Mouse (Mus musculus) MEL (cell line): ENCODE results near the gene Egfem1. TPM values are rescaled to one million over a fixed set of nuclear protein-coding genes. Genes with fewer than 3 reads are reported as not detected.

Experiments used
- DNase-seq: peaks from one replicate; pipeline ENCODE4 v3.0.0; 2011; ENCODE audit warnings: low read depth, low spot score
- H3K27ac ChIP-seq: 2 replicates; pipeline ENCODE4 v1.5.1; 2012; ENCODE audit warnings: low read depth, mild to moderate bottlenecking, control low read depth, low read length, moderate library complexity; ENCODE audit not compliant: control insufficient read depth
- H3K27me3 ChIP-seq, 2 experiments: fragments of 150-350 bp in 1 of 2; sonication (generic) in 1 of 2; 2 replicates each; pipeline ENCODE4 v1.6.1; 2012; ENCODE audit warnings: low read length in 2 of 2, mild to moderate bottlenecking in 2 of 2, improper control_type of control experiment in 1 of 2, moderate library complexity in 1 of 2; ENCODE audit not compliant: insufficient read depth in 2 of 2, control insufficient read depth in 1 of 2
- H3K36me3 ChIP-seq, 2 experiments: 2 replicates each; pipeline ENCODE4 v1.6.1; 2012 to 2014; ENCODE audit warnings: low read length in 2 of 2, improper control_type of control experiment in 1 of 2, inconsistent platforms in 1 of 2, mild to moderate bottlenecking in 1 of 2; ENCODE audit not compliant: insufficient read depth in 2 of 2, control insufficient read depth in 1 of 2
- H3K4me1 ChIP-seq, 2 experiments: fragments of 150-350 bp in 1 of 2; sonication (generic) in 1 of 2; 2 replicates each; pipeline ENCODE4 v1.6.1; 2012; ENCODE audit warnings: low read length in 2 of 2, improper control_type of control experiment in 1 of 2, mild to moderate bottlenecking in 1 of 2; ENCODE audit not compliant: insufficient read depth in 2 of 2, control insufficient read depth in 1 of 2
- H3K4me3 ChIP-seq, 2 experiments: fragments of 150-350 bp in 1 of 2; sonication (generic) in 1 of 2; 2 replicates each; pipeline ENCODE4 v1.5.1; 2012; ENCODE audit warnings: low read depth in 2 of 2, low read length in 2 of 2, mild to moderate bottlenecking in 2 of 2, moderate library complexity in 2 of 2, control low read depth in 1 of 2, improper control_type of control experiment in 1 of 2; ENCODE audit not compliant: control insufficient read depth in 1 of 2, insufficient read depth in 1 of 2
- H3K79me2 ChIP-seq: 2 replicates; pipeline ENCODE4 v1.6.1; 2012; ENCODE audit warnings: mild to moderate bottlenecking, low read length, moderate library complexity; ENCODE audit not compliant: control insufficient read depth, poor library complexity, insufficient read depth
- H3K9ac ChIP-seq: 2 replicates; pipeline ENCODE4 v1.6.1; 2012; ENCODE audit warnings: low read depth, mild to moderate bottlenecking, control low read depth, low read length, moderate library complexity; ENCODE audit not compliant: control insufficient read depth, poor library complexity, severe bottlenecking
- H3K9me3 ChIP-seq: fragments of 150-350 bp; sonication (generic); replicated peaks from 2 replicates; pipeline ENCODE4 v1.6.1; 2012; ENCODE audit warnings: mild to moderate bottlenecking, low read length, improper control_type of control experiment, moderate library complexity; ENCODE audit not compliant: insufficient read depth
- BHLHE40 ChIP-seq: IDR thresholded peaks from 2 replicates; pipeline ENCODE4 v1.6.1; 2012; ENCODE audit warnings: low read depth, mild to moderate bottlenecking, inconsistent platforms, low read length, improper control_type of control experiment, borderline replicate concordance
- CHD1 ChIP-seq: IDR thresholded peaks from 2 replicates; pipeline ENCODE4 v1.6.1; 2012; ENCODE audit warnings: low read depth, mild to moderate bottlenecking, inconsistent platforms, low read length, improper control_type of control experiment
- CTCF ChIP-seq, 3 experiments: IDR thresholded peaks in 2 of 3; conservative IDR thresholded peaks in 1 of 3; 2 replicates each; pipeline ENCODE4 v1.5.1; 2011 to 2012; ENCODE audit warnings: low read length in 3 of 3, low read depth in 2 of 3, mild to moderate bottlenecking in 2 of 3, improper control_type of control experiment in 1 of 3, inconsistent platforms in 1 of 3, mixed read lengths in 1 of 3, moderate library complexity in 1 of 3; ENCODE audit not compliant: control insufficient read depth in 1 of 3, insufficient read depth in 1 of 3, poor library complexity in 1 of 3, severe bottlenecking in 1 of 3
- E2F4 ChIP-seq: IDR thresholded peaks from 2 replicates; pipeline ENCODE4 v1.6.1; 2011; ENCODE audit warnings: low read depth, low read length, improper control_type of control experiment, borderline replicate concordance
- ELF1 ChIP-seq: IDR thresholded peaks from 2 replicates; pipeline ENCODE4 v1.6.1; 2014; ENCODE audit warnings: low read depth, mild to moderate bottlenecking, inconsistent platforms, low read length, improper control_type of control experiment, moderate library complexity
- EP300 ChIP-seq, 2 experiments: IDR thresholded peaks; 2 replicates each; pipeline ENCODE4 v1.6.1; 2011; ENCODE audit warnings: improper control_type of control experiment in 2 of 2, low read length in 2 of 2, low read depth in 1 of 2, mild to moderate bottlenecking in 1 of 2
- GABPA ChIP-seq: IDR thresholded peaks from 2 replicates; pipeline ENCODE4 v1.6.1; 2012; ENCODE audit warnings: low read depth, mild to moderate bottlenecking, inconsistent platforms, low read length, improper control_type of control experiment, moderate library complexity
- MAX ChIP-seq: IDR thresholded peaks from 2 replicates; pipeline ENCODE4 v1.6.1; 2011; ENCODE audit warnings: low read length, improper control_type of control experiment
- MEF2A ChIP-seq: IDR thresholded peaks from 2 replicates; pipeline ENCODE4 v1.6.1; 2014; ENCODE audit warnings: low read depth, mild to moderate bottlenecking, inconsistent platforms, low read length, improper control_type of control experiment; ENCODE audit not compliant: poor library complexity, insufficient replicate concordance, severe bottlenecking; ENCODE audit errors: extremely low read depth
- MYB ChIP-seq: IDR thresholded peaks from 2 replicates; pipeline ENCODE4 v1.6.1; 2011; ENCODE audit warnings: mild to moderate bottlenecking, low read depth, low read length, improper control_type of control experiment
- NELFE ChIP-seq: IDR thresholded peaks from 2 replicates; pipeline ENCODE4 v1.6.1; 2011; ENCODE audit warnings: low read depth, low read length, improper control_type of control experiment
- RAD21 ChIP-seq: IDR thresholded peaks from 2 replicates; pipeline ENCODE4 v1.6.1; 2011; ENCODE audit warnings: mild to moderate bottlenecking, low read depth, low read length, improper control_type of control experiment
- TCF12 ChIP-seq: IDR thresholded peaks from 2 replicates; pipeline ENCODE4 v1.6.1; 2014; ENCODE audit warnings: low read depth, mild to moderate bottlenecking, inconsistent platforms, low read length, improper control_type of control experiment, moderate library complexity
- USF2 ChIP-seq, 2 experiments: IDR thresholded peaks; 2 replicates each; pipeline ENCODE4 v1.6.1; 2011 to 2012; ENCODE audit warnings: improper control_type of control experiment in 2 of 2, low read length in 2 of 2, borderline replicate concordance in 1 of 2, inconsistent platforms in 1 of 2, low read depth in 1 of 2, mild to moderate bottlenecking in 1 of 2; ENCODE audit not compliant: insufficient read depth in 1 of 2
- ZMIZ1 ChIP-seq: IDR thresholded peaks from 2 replicates; pipeline ENCODE4 v1.6.1; 2012; ENCODE audit warnings: low read depth, mild to moderate bottlenecking, inconsistent platforms, low read length, improper control_type of control experiment, moderate library complexity
- ZNF384 ChIP-seq: IDR thresholded peaks from 2 replicates; pipeline ENCODE4 v1.6.1; 2012; ENCODE audit warnings: low read depth, mild to moderate bottlenecking, inconsistent platforms, low read length, improper control_type of control experiment
- polyA plus RNA-seq, 2 experiments: library from polyadenylated mRNA; stranded (reverse) in 1 of 2; unstranded in 1 of 2; fragments of >175 nt in 1 of 2; fragments of >200 nt in 1 of 2; gene quantifications; 2 replicates each; pipeline versions ENCODE4 v1.2.1 to v1.2.4; 2012; ENCODE audit warnings: low replicate concordance in 2 of 2, low read depth in 1 of 2; ENCODE audit not compliant: insufficient read length in 2 of 2, insufficient read depth in 1 of 2, missing spikeins in 1 of 2
- total RNA-seq: library from RNA; depleted of rRNA; stranded (reverse); fragments of 300-350 nt; gene quantifications from 2 replicates; pipeline ENCODE4 v1.2.3, GENCODE M21; 2012; rRNA removed

Egfem1 gene
- not detected in 2 replicates for total RNA-seq
- not detected for polyA plus RNA-seq

DNA sequence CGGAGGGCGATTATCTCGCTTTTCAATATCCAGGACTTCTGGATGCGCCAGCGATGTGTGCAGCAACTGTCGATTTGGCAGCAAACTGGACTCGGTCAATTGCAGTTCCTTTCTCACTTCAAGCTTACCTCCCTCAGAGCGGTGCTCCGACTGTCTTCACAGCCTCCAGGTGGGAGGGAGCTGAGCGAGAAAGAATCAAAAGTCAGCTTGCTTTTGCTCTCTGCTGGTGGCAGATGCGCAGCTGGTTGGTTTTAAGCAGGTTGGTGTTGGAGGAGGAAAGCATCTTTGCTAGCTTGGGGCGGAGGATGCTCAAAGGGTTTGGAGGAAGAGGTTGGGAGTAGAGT is at the start of gene Egfem1:
Gene Egfem1 (plus strand): TSS at position 72 of the 344 bp plus-strand sequence.
- Histone ChIP-seq H3K79me2 (no peaks in the 10 kb centered on the region), H3K4me3 (no peak within 1 kb of the TSS), H3K4me1 (no peaks in the 10 kb centered on the region), H3K36me3 (no peaks in the 10 kb centered on the region), H3K9ac (no peak within 1 kb of the TSS), H3K9me3 (no peaks in the 10 kb centered on the region), H3K27ac (no peak within 1 kb of the TSS), H3K27me3 (no peaks in the 10 kb centered on the region)
- TF ChIP-seq USF2 (IDR thresholded peaks at IDR 0.05; ENCODE audit: borderline replicate concordance in 1 of 2, insufficient read depth in 1 of 2, low read depth in 1 of 2, low read length in 2 of 2) (no peak), ELF1 (no peak), CTCF (IDR thresholded peaks at IDR 0.05 in 2 of 3, conservative IDR thresholded peaks at IDR 0.05 in 1 of 3; ENCODE audit: control insufficient read depth in 1 of 3, insufficient read depth in 1 of 3, low read depth in 2 of 3, low read length in 3 of 3, poor library complexity in 1 of 3, severe bottlenecking in 1 of 3) (no peak), ZMIZ1 (no peak), MYB (no peak), EP300 (IDR thresholded peaks at IDR 0.05; ENCODE audit: low read depth in 1 of 2, low read length in 2 of 2) (no peak), GABPA (no peak), ZNF384 (no peak), E2F4 (no peak), RAD21 (no peak), MEF2A (no peak)
- no peak for DNase-seq

GRCm38 (mm10) chr3:29033107-29033506 is 48.7 kb upstream of the Egfem1 start:
- Histone ChIP-seq H3K27ac (no peak overlapping the region), H3K79me2 (no peaks in the 10 kb centered on the region), H3K27me3 (no peaks in the 10 kb centered on the region), H3K9me3 (no peaks in the 10 kb centered on the region), H3K9ac (no peak overlapping the region), H3K4me3 (no peak overlapping the region), H3K4me1 (no peaks in the 10 kb centered on the region), H3K36me3 (no peaks in the 10 kb centered on the region)
- DNase-seq: no peak
- no peak for TF ChIP-seq GABPA
- TF ChIP-seq TCF12: no peak
- TF ChIP-seq MAX: no peak
- no peak for TF ChIP-seq CHD1
- TF ChIP-seq NELFE: no peak
- no peak for TF ChIP-seq BHLHE40
